Mouse (Mus musculus) embryonic facial prominence, embryonic 10.5 days (tissue): ENCODE results near the gene Adam30. TPM values are rescaled to one million over a fixed set of nuclear protein-coding genes. Genes with fewer than 3 reads are reported as not detected.

Source experiments
- DNase-seq: peaks from one replicate; pipeline ENCODE4 v3.0.0-alpha.2; 2017; ENCODE audit warnings: low spot score
- H3K27ac ChIP-seq: fragments of 300-500 bp; sonication (generic); replicated peaks from 2 replicates; pipeline ENCODE4 v1.5.1; 2016; ENCODE audit warnings: mild to moderate bottlenecking
- H3K27me3 ChIP-seq: fragments of 300-500 bp; sonication (generic); replicated peaks from 2 replicates; pipeline ENCODE4 v1.6.1; 2016; ENCODE audit warnings: low read depth, mild to moderate bottlenecking; ENCODE audit not compliant: poor library complexity, severe bottlenecking
- H3K36me3 ChIP-seq: fragments of 300-500 bp; sonication (generic); replicated peaks from 2 replicates; pipeline ENCODE4 v1.6.1; 2016; ENCODE audit warnings: mild to moderate bottlenecking, moderate library complexity
- H3K4me1 ChIP-seq: fragments of 300-500 bp; sonication (generic); 2 replicates; pipeline ENCODE4 v1.6.1; 2016
- H3K4me3 ChIP-seq: fragments of 300-500 bp; sonication (generic); 2 replicates; pipeline ENCODE4 v1.5.1; 2016; ENCODE audit warnings: mild to moderate bottlenecking, moderate library complexity
- H3K9me3 ChIP-seq: fragments of 300-500 bp; sonication (generic); 2 replicates; pipeline ENCODE4 v1.6.1; 2016; ENCODE audit warnings: mild to moderate bottlenecking
- WGBS: fragments of 180-500 bp; shearing (Covaris S2); methylation state at CpG from one replicate; pipeline ENCODE4 v1.1.7; 2016; 5-methylcytosine and 5-hydroxymethylcytosine counted together
- polyA plus RNA-seq: library from polyadenylated mRNA; unstranded; fragments of >200 nt; fragmentation: Nextera tagmentation; extraction: Ambion mirVana; gene quantifications from 2 replicates; pipeline ENCODE4 v1.2.1, GENCODE M21; 2016

The Adam30 gene
- polyA plus RNA-seq, 1 experiment from 2014 or later = not detected

DNA sequence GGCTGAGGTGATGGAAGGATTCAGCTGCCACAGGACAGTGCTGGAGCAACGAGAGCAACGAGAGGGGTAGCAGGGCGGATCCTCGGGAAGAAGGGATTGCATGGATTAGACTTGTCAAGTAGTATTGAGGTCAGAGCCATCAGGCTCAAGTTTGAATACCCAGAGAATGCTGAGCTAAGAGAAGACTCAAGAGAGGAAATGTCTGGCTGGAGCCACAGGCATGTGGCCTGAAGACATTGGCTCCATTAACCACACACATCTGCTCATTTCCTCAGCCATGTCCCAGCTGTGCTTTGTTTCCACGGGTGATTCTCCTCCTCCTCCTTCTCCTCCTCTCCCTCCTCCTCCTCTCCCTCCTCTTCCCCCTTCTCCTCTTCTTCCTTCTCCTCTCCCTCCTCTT is 39.3 kb downstream of the Adam30 start:
- DNase-seq = no peak
- H3K4me1 ChIP-seq = peaks cover 32% of the 10 kb centered on the region
- WGBS = 72% methylated on average over 5 of the region's 5 CpGs
- no peak overlapping the region for H3K4me3 ChIP-seq
- H3K27me3 ChIP-seq = no peaks in the 10 kb centered on the region
- H3K9me3 ChIP-seq = no peaks in the 10 kb centered on the region
- H3K27ac ChIP-seq = no peak overlapping the region
- no peaks in the 10 kb centered on the region for H3K36me3 ChIP-seq

GRCm38 (mm10) chr3:98203282-98203681 is 42.9 kb downstream of the Adam30 start:
- no peak for DNase-seq
- WGBS = 88% methylated on average over 5 of the region's 5 CpGs
- Histone ChIP-seq H3K36me3 (no peaks in the 10 kb centered on the region), H3K27ac (no peak overlapping the region), H3K9me3 (no peaks in the 10 kb centered on the region), H3K27me3 (no peaks in the 10 kb centered on the region), H3K4me1 (peaks cover 12% of the 10 kb centered on the region), H3K4me3 (no peak overlapping the region)

DNA sequence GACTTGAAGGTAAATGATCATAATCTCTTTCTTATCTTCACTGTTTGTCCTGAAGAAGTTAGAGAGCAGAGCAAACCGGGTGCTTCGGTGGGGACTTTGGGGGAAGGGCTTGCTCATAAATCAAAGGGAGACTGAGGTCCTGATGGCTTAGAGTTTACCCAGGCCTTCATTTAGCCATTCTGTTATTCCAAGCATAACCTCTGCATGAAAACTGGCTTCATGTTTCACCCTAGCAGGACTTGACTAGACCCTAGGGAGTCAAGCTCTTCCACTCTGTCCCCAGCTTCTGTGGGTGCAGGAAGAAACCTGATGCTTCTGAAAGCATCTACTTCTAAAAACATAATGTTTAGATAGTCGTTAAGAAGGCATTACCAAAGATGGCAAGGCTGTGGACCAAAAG is 46.5 kb downstream of the Adam30 start:
- DNase-seq = no peak
- WGBS = 70% methylated on average over 3 of the region's 3 CpGs
- Histone ChIP-seq H3K27me3 (no peaks in the 10 kb centered on the region), H3K4me1 (peaks cover 3% of the 10 kb centered on the region; the same call in 1 of the 2 replicates), H3K4me3 (no peak overlapping the region), H3K27ac (no peak overlapping the region), H3K36me3 (no peaks in the 10 kb centered on the region), H3K9me3 (no peaks in the 10 kb centered on the region)

- no peak overlapping the region for H3K4me3 ChIP-seq
- WGBS = 85% methylated on average over 4 of the region's 4 CpGs
- no peaks in the 10 kb centered on the region for H3K36me3 ChIP-seq
- no peak overlapping the region for H3K27ac ChIP-seq
- no peaks in the 10 kb centered on the region for H3K9me3 ChIP-seq
- DNase-seq = no peak
- H3K27me3 ChIP-seq = no peaks in the 10 kb centered on the region
- H3K4me1 ChIP-seq = peaks cover 3% of the 10 kb centered on the region; the same call in 1 of the 2 replicates
Measured at GRCm38 (mm10) chr3:98209161-98209560, 48.7 kb downstream of the Adam30 start.

- Histone ChIP-seq H3K27ac (no peak overlapping the region), H3K4me3 (no peak overlapping the region), H3K36me3 (no peaks in the 10 kb centered on the region), H3K9me3 (no peaks in the 10 kb centered on the region), H3K4me1 (peaks cover 3% of the 10 kb centered on the region; the same call in 1 of the 2 replicates), H3K27me3 (no peaks in the 10 kb centered on the region)
- DNase-seq = no peak
- 71% methylated on average over 10 of the region's 10 CpGs for WGBS
Measured at GRCm38 (mm10) chr3:98210860-98211259, 50.4 kb downstream of the Adam30 start.

- Histone ChIP-seq H3K27me3 (no peaks in the 10 kb centered on the region), H3K9me3 (no peaks in the 10 kb centered on the region), H3K36me3 (no peaks in the 10 kb centered on the region), H3K27ac (no peak overlapping the region), H3K4me1 (peaks cover 3% of the 10 kb centered on the region; the same call in 1 of the 2 replicates), H3K4me3 (no peak overlapping the region)
- DNase-seq = no peak
- 80% methylated on average over 7 of the region's 7 CpGs for WGBS
Measured at GRCm38 (mm10) chr3:98211301-98212081, 51.1 kb downstream of the Adam30 start.

Other genes with a start within 250 kb of the Adam30 start
- gene Notch2, start 147.1 kb upstream of the Adam30 start, polyA plus RNA-seq = 22.0 and 23.2 TPM in 2 replicates
- gene Reg4, start 61.5 kb downstream of the Adam30 start, polyA plus RNA-seq = not detected in 2 replicates
- 1.0 and 1.6 TPM in 2 replicates for gene Hmgcs2, start 119.8 kb downstream of the Adam30 start, polyA plus RNA-seq
- gene Phgdh, start 179.4 kb downstream of the Adam30 start, polyA plus RNA-seq = 373 and 379 TPM in 2 replicates
- gene Zfp697, start 221.8 kb downstream of the Adam30 start, polyA plus RNA-seq = 8.2 and 8.8 TPM in 2 replicates